Mouse (Mus musculus) lung, adult 2 months (tissue): ENCODE results near the gene Ccdc114.

ENCODE experiments used
- CTCF ChIP-seq: fragments of 200-500 bp; IDR thresholded peaks from 2 replicates; pipeline ENCODE4 v1.5.1; 2011; ENCODE audit warnings: mild to moderate bottlenecking, low read length, control low read depth; ENCODE audit not compliant: insufficient read depth
- POLR2A ChIP-seq: fragments of 200-500 bp; IDR thresholded peaks from 2 replicates; pipeline ENCODE4 v1.6.1; 2011; ENCODE audit warnings: low read depth, mild to moderate bottlenecking, control low read depth, low read length, borderline replicate concordance; ENCODE audit errors: extremely low read depth

DNA sequence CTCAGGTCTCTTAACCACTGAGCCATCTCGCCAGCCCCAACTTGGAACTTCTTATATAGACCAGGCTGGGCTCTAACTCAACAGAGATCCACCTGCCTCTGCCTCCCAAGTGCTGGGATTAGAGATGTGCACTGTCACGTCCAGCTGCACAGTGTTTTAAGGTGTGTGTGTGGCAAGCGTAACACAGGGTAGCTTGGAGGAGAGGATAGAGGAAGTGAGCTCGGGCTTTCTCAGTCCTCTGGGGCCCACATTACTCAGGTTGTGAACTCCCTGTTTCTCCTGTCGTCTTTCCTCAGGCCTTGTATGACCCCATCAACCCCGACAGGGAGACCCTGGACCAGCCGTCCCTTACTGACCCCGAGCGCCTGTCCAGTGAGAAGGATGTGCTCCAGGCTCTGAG, 17.2 kb upstream of the Ccdc114 start:
- no peak for TF ChIP-seq CTCF
- TF ChIP-seq POLR2A: no peak
